Mouse (Mus musculus): ENCODE data around the gene Cacna1d. TPM values are rescaled to one million over a fixed set of nuclear protein-coding genes. Genes with fewer than 3 reads are reported as not detected.
A peak's percentile ranks its signal among the peaks of the same experiment; 100 is the strongest.

Cacna1d gene
- polyA plus RNA-seq, 1 experiment from 2014 or later: 2.6 TPM

DNA sequence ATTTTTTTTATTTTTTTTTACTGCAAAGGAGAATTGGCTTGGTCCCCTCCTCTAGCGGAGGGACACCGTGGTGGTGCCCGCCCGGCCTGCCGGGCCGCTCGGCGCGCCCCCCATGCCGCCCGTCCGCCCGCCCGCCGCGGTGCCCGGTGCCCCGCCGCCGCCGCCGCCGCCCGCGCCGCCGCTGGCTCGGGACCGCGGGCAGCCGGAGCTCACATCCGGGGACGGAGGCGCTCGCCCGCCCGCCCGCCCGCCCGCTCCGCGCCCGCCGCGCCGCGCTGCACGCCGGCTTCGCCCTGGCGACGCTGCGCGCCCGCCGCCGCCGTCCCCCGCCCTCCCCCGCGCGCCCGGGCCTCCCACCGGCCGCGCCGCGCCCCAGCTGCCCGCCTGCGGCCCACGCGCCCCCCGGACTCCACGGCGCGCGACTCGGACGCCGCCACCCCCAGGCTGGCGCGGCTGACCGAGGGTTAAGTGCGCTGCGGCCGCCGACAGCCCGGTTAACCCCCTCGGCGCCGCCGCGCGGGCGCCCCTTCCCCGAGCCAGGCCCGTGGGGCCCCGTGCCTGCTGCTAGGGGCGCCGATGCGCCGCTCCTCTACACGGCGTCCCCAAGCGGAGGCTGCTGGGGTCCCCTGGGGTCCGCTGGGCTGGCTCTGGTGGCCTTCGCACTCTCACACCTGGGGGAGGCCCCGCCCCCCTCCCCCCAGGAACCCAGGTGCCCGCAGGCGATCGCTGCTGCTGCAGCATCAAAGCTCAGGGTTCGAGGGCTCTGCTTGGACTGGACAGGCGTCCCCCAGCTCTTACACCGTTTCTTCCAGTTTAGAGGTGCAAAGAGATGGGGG is 137.7 kb downstream of the Cacna1d start:
- Histone ChIP-seq H3K9ac (ENCODE audit: low read depth, low read length) (peak overlapping the region; percentile 81), H3K9me3 (ENCODE audit: control insufficient read depth, low read length) (no peaks in the 10 kb centered on the region), H3K4me1 (ENCODE audit: control insufficient read depth, insufficient read depth, low read length) (peaks cover 23% of the 10 kb centered on the region), H3K4me2 (ENCODE audit: low read depth, low read length) (peak overlapping the region; percentile 91), H3K27ac (ENCODE audit: low read length) (peak overlapping the region; percentile 51), H3K4me3 (ENCODE audit: low read length) (peak overlapping the region; percentile 68), H3K36me3 (ENCODE audit: control insufficient read depth, insufficient read depth, low read length) (no peaks in the 10 kb centered on the region), H3K27me3 (replicated peaks; ENCODE audit: control insufficient read depth, insufficient read depth, low read length) (peaks cover 9% of the 10 kb centered on the region; the same call in 1 of the 2 replicates)
- peak; percentile 65 for ATAC-seq
- under 1% methylated on average over 52 of the region's 114 CpGs for WGBS

- H3K27me3 ChIP-seq (replicated peaks; ENCODE audit: control insufficient read depth, insufficient read depth, low read length): peaks cover 9% of the 10 kb centered on the region; the same call in 1 of the 2 replicates
- peaks cover 23% of the 10 kb centered on the region for H3K4me1 ChIP-seq (ENCODE audit: control insufficient read depth, insufficient read depth, low read length)
- peak overlapping the region; percentile 91 for H3K4me2 ChIP-seq (ENCODE audit: low read depth, low read length)
- H3K9me3 ChIP-seq (ENCODE audit: control insufficient read depth, low read length): no peaks in the 10 kb centered on the region
- ATAC-seq: no peak
- peak overlapping the region; percentile 18; the same call in 1 of the 2 replicates for H3K27ac ChIP-seq (ENCODE audit: low read length)
- WGBS: under 1% methylated on average over 10 of the region's 10 CpGs
- no peaks in the 10 kb centered on the region for H3K36me3 ChIP-seq (ENCODE audit: control insufficient read depth, insufficient read depth, low read length)
- peak overlapping the region; percentile 81 for H3K9ac ChIP-seq (ENCODE audit: low read depth, low read length)
- H3K4me3 ChIP-seq (ENCODE audit: low read length): peak overlapping the region; percentile 68
Observed at GRCm38 (mm10) chr14:30352951-30353270, 138.3 kb downstream of the Cacna1d start.

DNA sequence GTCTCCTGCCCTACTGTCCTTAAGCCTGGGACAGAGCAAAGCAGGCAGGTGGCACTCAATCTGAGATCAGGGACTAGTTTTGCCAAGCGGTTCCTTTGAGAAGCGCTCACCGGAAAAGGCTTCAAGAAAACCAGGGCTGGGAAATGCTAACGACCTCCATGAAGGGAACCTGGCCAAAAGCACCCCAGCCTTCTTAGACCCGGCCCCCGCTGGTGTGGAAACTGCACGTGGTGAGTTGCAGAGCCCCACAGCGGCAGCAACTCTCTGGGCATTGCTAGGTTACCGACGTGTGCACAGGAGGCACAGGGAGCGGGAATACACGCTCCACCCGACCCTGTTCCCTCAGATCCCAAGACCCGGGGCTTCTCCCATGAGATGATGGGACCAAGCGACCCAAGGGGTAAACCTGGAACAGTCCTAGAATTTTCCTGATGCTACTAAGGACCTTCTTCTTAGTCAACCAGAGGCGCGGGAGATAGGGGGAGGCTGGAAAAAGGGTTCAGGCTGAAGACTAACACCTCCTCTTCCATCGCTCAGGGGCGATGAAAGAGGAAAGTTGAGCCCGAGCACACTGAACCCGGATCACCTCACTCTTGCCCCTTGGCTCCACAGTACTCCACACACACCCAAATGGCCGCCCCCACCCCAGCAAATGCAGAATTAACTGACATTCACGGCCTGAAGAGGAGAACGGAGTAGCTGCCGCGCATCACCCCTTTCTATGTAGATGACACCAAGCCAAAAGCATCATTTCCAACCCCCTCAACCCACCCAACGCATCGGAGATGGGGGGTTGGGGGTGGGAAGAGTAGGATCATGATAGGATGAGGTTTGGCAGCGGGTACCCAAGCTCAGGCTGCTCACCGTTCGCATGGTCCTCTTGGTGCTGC is 138.9 kb downstream of the Cacna1d start:
- ATAC-seq: 0 out of 2 replicates have a peak, but pooled peaks have one; percentile 32

DNA sequence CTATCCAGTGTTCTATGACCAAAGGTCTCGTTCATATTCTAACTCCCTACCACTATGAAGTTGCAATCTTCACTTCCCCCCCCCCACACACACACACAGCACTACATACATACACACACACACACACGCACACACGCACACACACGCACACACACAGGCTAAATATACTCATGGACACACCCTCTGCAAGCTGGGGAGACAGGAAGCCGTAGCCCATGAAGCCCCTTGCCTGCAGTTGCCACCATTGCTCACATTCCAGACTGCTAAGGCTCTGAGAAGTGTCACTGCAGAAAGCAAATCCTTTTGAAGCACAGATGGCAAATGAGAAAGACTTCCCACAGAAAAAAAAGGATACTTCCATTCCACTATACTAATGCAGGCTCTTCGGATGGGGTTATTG is 141.0 kb downstream of the Cacna1d start:
- Histone ChIP-seq H3K27me3 (replicated peaks; ENCODE audit: control insufficient read depth, insufficient read depth, low read length) (peaks cover 9% of the 10 kb centered on the region; the same call in 1 of the 2 replicates), H3K4me1 (ENCODE audit: control insufficient read depth, insufficient read depth, low read length) (peaks cover 25% of the 10 kb centered on the region), H3K9ac (ENCODE audit: low read depth, low read length) (no peak overlapping the region), H3K36me3 (ENCODE audit: control insufficient read depth, insufficient read depth, low read length) (no peaks in the 10 kb centered on the region), H3K4me2 (ENCODE audit: low read depth, low read length) (no peak overlapping the region), H3K4me3 (ENCODE audit: low read length) (no peak overlapping the region), H3K9me3 (ENCODE audit: control insufficient read depth, low read length) (no peaks in the 10 kb centered on the region), H3K27ac (ENCODE audit: low read length) (no peak overlapping the region)
- ATAC-seq: no peak
- WGBS: 67% methylated on average over 6 of the region's 6 CpGs

More for the DNA sequence above, 138.9 kb downstream of the Cacna1d start:
- Histone ChIP-seq H3K9ac (ENCODE audit: low read depth, low read length) (peak overlapping the region; percentile 81), H3K4me3 (ENCODE audit: low read length) (peak overlapping the region; percentile 68), H3K4me1 (ENCODE audit: control insufficient read depth, insufficient read depth, low read length) (peaks cover 23% of the 10 kb centered on the region), H3K27me3 (replicated peaks; ENCODE audit: control insufficient read depth, insufficient read depth, low read length) (peaks cover 9% of the 10 kb centered on the region; the same call in 1 of the 2 replicates), H3K4me2 (ENCODE audit: low read depth, low read length) (peak overlapping the region; percentile 91), H3K9me3 (ENCODE audit: control insufficient read depth, low read length) (no peaks in the 10 kb centered on the region), H3K27ac (ENCODE audit: low read length) (peak overlapping the region; percentile 18; the same call in 1 of the 2 replicates), H3K36me3 (ENCODE audit: control insufficient read depth, insufficient read depth, low read length) (no peaks in the 10 kb centered on the region)
- 5% methylated on average over 31 of the region's 31 CpGs for WGBS

GRCm38 (mm10) chr14:30344948-30345865 is 146.0 kb downstream of the Cacna1d start:
- no peak overlapping the region for H3K4me2 ChIP-seq (ENCODE audit: low read depth, low read length)
- no peaks in the 10 kb centered on the region for H3K36me3 ChIP-seq (ENCODE audit: control insufficient read depth, insufficient read depth, low read length)
- H3K27ac ChIP-seq (ENCODE audit: low read length): no peak overlapping the region
- H3K4me1 ChIP-seq (ENCODE audit: control insufficient read depth, insufficient read depth, low read length): peaks cover 13% of the 10 kb centered on the region
- H3K27me3 ChIP-seq (replicated peaks; ENCODE audit: control insufficient read depth, insufficient read depth, low read length): no peaks in the 10 kb centered on the region
- no peak overlapping the region for H3K9ac ChIP-seq (ENCODE audit: low read depth, low read length)
- H3K9me3 ChIP-seq (ENCODE audit: control insufficient read depth, low read length): no peaks in the 10 kb centered on the region
- no peak overlapping the region for H3K4me3 ChIP-seq (ENCODE audit: low read length)
- no peak for ATAC-seq
- WGBS: 48% methylated on average over 8 of the region's 8 CpGs

DNA sequence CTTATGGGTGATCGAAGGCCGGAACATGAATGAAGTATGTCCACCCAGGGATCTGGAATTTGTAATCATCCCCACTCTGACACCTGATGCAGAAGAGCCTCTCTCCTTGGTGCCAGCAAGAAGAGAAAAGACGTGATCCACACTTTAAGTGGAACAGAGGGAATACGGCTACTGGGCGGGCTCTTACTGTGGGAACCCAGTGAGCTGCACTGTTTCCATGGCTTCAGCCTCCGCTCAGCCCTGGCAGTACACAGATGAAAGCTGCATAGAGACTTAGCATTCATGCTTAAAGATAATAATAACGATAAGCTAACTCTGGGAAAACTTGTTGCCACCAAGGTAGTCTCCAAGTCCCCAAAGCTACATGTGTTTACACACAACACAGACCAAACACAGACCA is 147.5 kb downstream of the Cacna1d start:
- no peak for ATAC-seq
- H3K27ac ChIP-seq (ENCODE audit: low read length): no peak overlapping the region
- no peaks in the 10 kb centered on the region for H3K36me3 ChIP-seq (ENCODE audit: control insufficient read depth, insufficient read depth, low read length)
- no peaks in the 10 kb centered on the region for H3K27me3 ChIP-seq (replicated peaks; ENCODE audit: control insufficient read depth, insufficient read depth, low read length)
- H3K4me2 ChIP-seq (ENCODE audit: low read depth, low read length): no peak overlapping the region
- 79% methylated on average over 7 of the region's 7 CpGs for WGBS
- H3K9me3 ChIP-seq (ENCODE audit: control insufficient read depth, low read length): no peaks in the 10 kb centered on the region
- H3K4me1 ChIP-seq (ENCODE audit: control insufficient read depth, insufficient read depth, low read length): peaks cover 8% of the 10 kb centered on the region
- no peak overlapping the region for H3K4me3 ChIP-seq (ENCODE audit: low read length)
- H3K9ac ChIP-seq (ENCODE audit: low read depth, low read length): no peak overlapping the region

DNA sequence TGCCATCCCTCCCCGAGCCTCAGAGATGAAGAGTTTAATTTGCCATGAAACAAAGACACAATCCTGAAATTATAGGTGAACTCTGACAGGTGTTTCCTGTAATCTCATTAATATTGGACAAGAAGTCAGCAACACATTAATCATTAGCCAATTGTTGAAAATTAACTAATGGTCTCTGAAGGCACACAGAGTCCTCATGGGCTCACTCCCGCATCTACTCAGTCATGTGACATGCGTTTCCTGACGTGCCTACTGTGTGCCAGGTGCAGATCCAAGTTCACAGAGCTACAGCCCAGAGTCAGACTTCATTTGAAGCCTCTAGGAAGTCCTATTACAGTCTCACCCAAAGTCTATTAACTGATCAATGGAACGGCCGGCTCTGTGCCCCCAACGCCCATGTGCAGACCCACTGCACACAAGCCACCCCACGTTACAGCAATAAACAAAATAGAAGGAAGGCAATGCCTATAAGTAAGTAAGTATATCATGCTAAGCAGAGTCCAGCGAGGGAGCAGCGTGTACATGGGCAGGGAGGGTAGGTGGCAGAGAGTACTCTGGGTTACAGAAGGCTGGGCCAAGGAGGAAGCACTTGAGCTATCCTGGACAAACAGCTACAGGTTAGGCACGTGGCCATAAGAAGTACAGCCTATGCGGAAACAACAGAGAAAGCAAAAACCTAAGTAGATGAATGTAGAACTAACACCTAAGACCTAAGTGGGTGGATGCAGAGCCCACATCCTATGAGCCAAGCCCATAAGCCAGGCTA is 149.2 kb downstream of the Cacna1d start:
- Histone ChIP-seq H3K27me3 (replicated peaks; ENCODE audit: control insufficient read depth, insufficient read depth, low read length) (no peaks in the 10 kb centered on the region), H3K9me3 (ENCODE audit: control insufficient read depth, low read length) (no peaks in the 10 kb centered on the region), H3K4me3 (ENCODE audit: low read length) (no peak overlapping the region), H3K9ac (ENCODE audit: low read depth, low read length) (no peak overlapping the region), H3K27ac (ENCODE audit: low read length) (no peak overlapping the region), H3K4me2 (ENCODE audit: low read depth, low read length) (peak overlapping the region; percentile 20), H3K4me1 (ENCODE audit: control insufficient read depth, insufficient read depth, low read length) (peaks cover 7% of the 10 kb centered on the region; the same call in 1 of the 2 replicates), H3K36me3 (ENCODE audit: control insufficient read depth, insufficient read depth, low read length) (no peaks in the 10 kb centered on the region)
- peak; percentile 73 for ATAC-seq
- 68% methylated on average over 12 of the region's 12 CpGs for WGBS

DNA sequence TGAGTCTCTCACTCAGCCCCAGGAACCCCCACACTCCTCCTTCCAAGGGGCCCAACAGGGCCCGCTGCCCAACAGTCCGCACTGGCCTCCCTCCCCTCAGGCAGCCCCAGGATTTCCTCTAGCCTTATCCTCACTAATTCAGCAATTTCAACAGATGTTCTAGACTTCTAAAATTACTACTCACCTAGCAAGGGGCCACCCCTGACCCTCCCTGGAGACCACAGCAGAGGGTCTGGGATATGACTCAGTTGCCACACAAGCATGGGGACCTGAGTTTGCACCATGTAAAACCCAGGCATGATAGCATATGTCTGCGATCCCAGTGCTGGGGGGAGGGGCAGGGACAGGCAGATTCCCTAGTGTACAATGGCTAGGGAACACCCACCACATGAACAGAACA is 151.1 kb downstream of the Cacna1d start:
- Histone ChIP-seq H3K9me3 (ENCODE audit: control insufficient read depth, low read length) (no peaks in the 10 kb centered on the region), H3K36me3 (ENCODE audit: control insufficient read depth, insufficient read depth, low read length) (no peaks in the 10 kb centered on the region), H3K4me3 (ENCODE audit: low read length) (no peak overlapping the region), H3K4me2 (ENCODE audit: low read depth, low read length) (no peak overlapping the region), H3K27ac (ENCODE audit: low read length) (no peak overlapping the region), H3K4me1 (ENCODE audit: control insufficient read depth, insufficient read depth, low read length) (peaks cover 3% of the 10 kb centered on the region; the same call in 1 of the 2 replicates), H3K27me3 (replicated peaks; ENCODE audit: control insufficient read depth, insufficient read depth, low read length) (no peaks in the 10 kb centered on the region), H3K9ac (ENCODE audit: low read depth, low read length) (no peak overlapping the region)
- WGBS: 64% methylated on average over 3 of the region's 3 CpGs
- no peak for ATAC-seq
